Mouse (Mus musculus): ENCODE results near the gene Gm4513.
"Not testable (repeated sequence)": the region's sequence is repeated elsewhere in the genome, so short reads cannot be mapped to it uniquely, and the experiment has no call there.

The Gm4513 gene

DNA sequence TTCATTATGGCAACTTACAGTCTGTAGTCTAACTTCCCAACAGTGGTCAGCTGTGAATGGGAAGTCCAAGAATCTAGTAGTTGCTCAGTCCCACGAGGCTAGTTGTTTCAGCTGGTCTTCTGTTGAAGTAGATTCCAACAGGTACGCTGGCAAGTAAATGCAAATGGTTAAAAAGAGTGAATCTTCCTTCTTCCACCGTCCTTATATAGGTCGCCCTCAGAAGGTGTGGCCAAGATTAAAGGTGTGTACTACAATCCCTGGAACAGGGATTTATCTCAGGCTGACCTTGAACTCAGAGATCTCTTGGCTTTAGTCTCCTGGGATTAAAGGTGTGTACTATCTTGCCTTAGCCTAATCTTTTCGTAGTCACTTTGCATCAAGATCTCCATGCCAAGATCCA, at the start of gene Gm4513:
Gm4513 (minus strand) TSS at position 101 of the 400 bp plus-strand sequence.
- DNase-seq (ENCODE audit: low spot score in 2 of 2): not testable (repeated sequence)

DNA sequence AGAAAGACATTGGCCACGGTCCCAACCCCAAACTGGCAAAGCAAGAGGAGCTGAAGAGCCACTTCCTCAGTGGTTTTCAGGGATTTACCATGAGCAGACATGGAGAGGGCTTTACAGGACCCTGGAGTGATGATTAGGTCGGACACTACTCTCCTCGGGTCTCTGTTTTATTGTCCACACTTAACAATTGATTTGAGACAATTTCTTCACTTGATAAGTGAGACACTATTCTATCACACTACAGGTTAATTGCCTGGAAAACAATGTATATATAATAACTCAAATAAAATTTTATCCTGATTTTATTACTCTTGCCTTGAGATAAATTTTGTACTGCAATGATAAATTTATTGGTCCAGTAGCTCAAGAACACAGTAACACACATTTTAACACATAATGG, 22.7 kb downstream of the Gm4513 start, which contains the start of gene Gm4141:
Gm4141 (minus strand) TSS at position 101 of the 400 bp plus-strand sequence.
- DNase-seq (ENCODE audit: low spot score in 2 of 2): not testable (repeated sequence)

DNA sequence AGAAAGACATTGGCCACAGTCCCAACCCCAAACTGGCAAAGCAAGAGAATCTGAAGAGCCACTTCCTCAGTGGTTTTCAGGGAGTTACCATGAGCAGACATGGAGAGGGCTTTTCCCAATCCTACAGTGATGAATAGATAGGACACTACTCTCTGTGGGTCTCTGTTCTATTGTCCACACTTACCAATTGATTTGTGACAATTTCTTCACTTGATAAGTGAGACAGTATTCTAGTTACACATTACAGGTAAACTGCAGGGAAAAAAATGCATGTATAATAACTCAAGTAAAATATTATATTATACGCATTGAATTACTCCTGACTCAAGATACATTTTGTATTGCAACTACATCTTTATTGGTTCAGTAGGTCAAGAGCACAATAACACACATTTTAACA, 53.2 kb downstream of the Gm4513 start, which contains the start of gene Gm5726:
Gm5726 (minus strand) TSS at position 101 of the 400 bp plus-strand sequence.
- DNase-seq (ENCODE audit: low spot score in 2 of 2): not testable (repeated sequence)

Measured in right cerebral cortex, adult 2 months (tissue).